Mouse (Mus musculus) limb, embryonic 15.5 days (tissue): ENCODE data around the gene Apol7e. TPM values are rescaled to one million over a fixed set of nuclear protein-coding genes. Genes with fewer than 3 reads are reported as not detected.

Source experiments
- ATAC-seq: fragments of 200-750 bp; cut with Nextera tagmentation; 2 replicates; pipeline ENCODE4 v1.8.0; 2017; ENCODE audit warnings: low read depth, moderate TSS enrichment; ENCODE audit not compliant: insufficient number of reproducible peaks, low FRiP score, low TSS enrichment
- H3K27ac ChIP-seq: fragments of 300-500 bp; sonication (generic); 2 replicates; pipeline ENCODE4 v1.5.1; 2015; ENCODE audit warnings: moderate library complexity, mild to moderate bottlenecking, inconsistent platforms
- H3K27me3 ChIP-seq: fragments of 300-500 bp; sonication (generic); 2 replicates; pipeline ENCODE4 v1.6.1; 2015; ENCODE audit warnings: inconsistent platforms
- H3K36me3 ChIP-seq: fragments of 300-500 bp; sonication (generic); 2 replicates; pipeline ENCODE4 v1.6.1; 2015; ENCODE audit warnings: inconsistent platforms
- H3K4me1 ChIP-seq: fragments of 300-500 bp; sonication (generic); 2 replicates; pipeline ENCODE4 v1.6.1; 2015; ENCODE audit warnings: inconsistent platforms
- H3K4me2 ChIP-seq: fragments of 300-500 bp; sonication (generic); 2 replicates; pipeline ENCODE4 v1.6.1; 2015; ENCODE audit warnings: mild to moderate bottlenecking, inconsistent platforms
- H3K4me3 ChIP-seq: fragments of 300-500 bp; sonication (generic); 2 replicates; pipeline ENCODE4 v1.5.1; 2015; ENCODE audit warnings: mild to moderate bottlenecking, inconsistent platforms
- H3K9ac ChIP-seq: fragments of 300-500 bp; sonication (generic); 2 replicates; pipeline ENCODE4 v1.6.1; 2015; ENCODE audit warnings: inconsistent platforms
- H3K9me3 ChIP-seq: fragments of 300-500 bp; sonication (generic); 2 replicates; pipeline ENCODE4 v1.6.1; 2016; ENCODE audit warnings: inconsistent platforms
- WGBS: fragments of 180-500 bp; shearing (Covaris S2); methylation state at CpG from one replicate; pipeline ENCODE4 v1.1.7; 2015; 5-methylcytosine and 5-hydroxymethylcytosine counted together
- polyA plus RNA-seq: library from polyadenylated mRNA; unstranded; fragments of >200 nt; fragmentation: Nextera tagmentation; extraction: Ambion mirVana; gene quantifications from 2 replicates; pipeline ENCODE4 v1.2.1, GENCODE M21; 2015

Apol7e gene
- polyA plus RNA-seq, 1 experiment from 2014 or later, result 0.13 TPM

DNA sequence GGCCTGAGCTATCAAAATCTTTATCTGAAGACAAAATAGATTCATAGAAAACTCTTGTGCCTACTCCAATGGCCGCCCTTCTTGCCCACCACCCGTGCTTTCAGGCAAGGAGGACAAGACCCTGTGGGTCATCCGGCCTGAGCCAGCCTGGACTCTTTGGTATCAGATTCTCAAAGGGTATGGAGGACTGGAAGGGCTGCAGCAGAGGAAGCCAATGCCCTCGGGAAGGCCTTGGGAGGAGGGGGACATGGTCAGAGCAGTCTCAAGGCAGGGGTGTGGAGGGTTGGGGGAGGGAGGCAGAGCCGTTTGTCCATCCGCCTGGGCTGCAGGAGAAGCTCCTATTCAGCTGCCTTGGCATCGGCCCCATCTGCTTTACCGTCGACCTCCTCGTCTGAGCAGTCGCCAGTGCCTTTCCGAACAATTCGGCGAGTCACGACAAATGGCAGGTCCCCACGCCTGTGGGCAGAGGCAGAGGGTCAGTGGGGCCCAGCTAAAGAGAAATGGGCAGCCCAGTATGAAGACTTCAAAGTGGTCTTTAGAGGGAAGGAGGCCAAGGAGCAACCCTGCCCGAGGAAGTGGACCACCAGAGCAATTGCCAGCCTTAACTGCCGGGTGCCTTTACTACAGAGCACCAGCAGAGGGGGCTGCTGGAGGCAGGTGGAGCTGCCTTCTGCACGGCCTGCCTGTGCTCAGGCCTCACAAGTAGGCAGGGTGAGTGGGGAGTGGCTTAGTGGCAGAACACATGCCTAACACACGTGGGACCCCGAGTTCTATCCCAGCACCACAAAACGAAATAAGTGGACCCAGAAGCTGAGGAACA is 63.1 kb downstream of the Apol7e start:
- WGBS, result 76% methylated on average over 22 of the region's 22 CpGs

DNA sequence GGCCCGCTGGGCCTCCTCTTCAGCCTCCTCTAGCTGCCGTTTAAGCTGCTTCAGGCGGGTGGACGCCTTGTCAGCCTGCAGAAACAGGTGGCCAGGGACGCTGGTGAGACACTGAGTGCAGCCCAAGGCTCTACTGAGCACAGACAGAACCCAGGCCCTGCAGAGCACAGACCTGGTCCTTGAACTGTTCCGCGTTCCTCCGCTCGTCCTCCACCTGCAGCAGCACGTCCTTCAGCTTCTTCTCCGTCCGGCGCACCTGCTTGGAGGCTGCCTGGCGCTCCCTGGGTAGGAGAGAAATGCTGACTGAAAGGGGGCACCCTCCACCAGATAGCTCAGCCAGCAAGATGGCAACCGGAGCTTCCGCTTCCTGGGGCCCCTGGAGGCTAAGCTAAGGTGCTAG is 64.4 kb downstream of the Apol7e start:
- Histone ChIP-seq H3K36me3 (peaks cover 89% of the 10 kb centered on the region), H3K4me3 (no peak overlapping the region), H3K4me2 (no peak overlapping the region), H3K27me3 (no peaks in the 10 kb centered on the region), H3K4me1 (peaks cover 26% of the 10 kb centered on the region), H3K9me3 (no peaks in the 10 kb centered on the region), H3K9ac (no peak overlapping the region), H3K27ac (no peak overlapping the region)
- 92% methylated on average over 16 of the region's 16 CpGs for WGBS
- no peak for ATAC-seq

More for the DNA sequence above, 63.1 kb downstream of the Apol7e start:
- Histone ChIP-seq H3K4me2 (no peak overlapping the region), H3K4me3 (no peak overlapping the region), H3K9ac (no peak overlapping the region), H3K27ac (no peak overlapping the region), H3K36me3 (peaks cover 76% of the 10 kb centered on the region), H3K27me3 (no peaks in the 10 kb centered on the region), H3K9me3 (no peaks in the 10 kb centered on the region), H3K4me1 (peaks cover 26% of the 10 kb centered on the region)
- no peak; the same call in 1 of the 2 replicates for ATAC-seq

DNA sequence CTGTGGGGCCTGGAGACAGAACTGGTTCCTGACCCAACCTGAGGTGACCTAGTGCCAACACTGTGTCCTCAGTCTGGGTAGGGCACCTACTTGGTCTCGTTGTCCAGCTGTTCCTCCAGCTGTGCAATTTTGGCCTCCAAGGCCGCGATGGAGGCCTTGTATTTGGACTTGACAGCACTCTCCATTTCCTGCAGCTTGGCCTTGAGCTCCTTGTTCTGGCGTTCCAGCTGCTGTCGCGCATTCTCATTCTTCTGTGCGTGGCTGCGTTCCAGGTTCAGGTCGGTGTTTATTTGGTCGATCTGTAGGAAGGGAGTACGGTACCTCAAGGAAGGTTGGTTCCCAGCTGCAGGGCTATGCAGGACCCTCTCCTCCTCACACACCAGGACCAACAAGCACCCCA is 65.0 kb downstream of the Apol7e start:
- H3K36me3 ChIP-seq, result peaks cover 95% of the 10 kb centered on the region
- H3K4me2 ChIP-seq, result no peak overlapping the region
- H3K27me3 ChIP-seq, result no peaks in the 10 kb centered on the region
- H3K9me3 ChIP-seq, result no peaks in the 10 kb centered on the region
- WGBS, result 75% methylated on average over 11 of the region's 11 CpGs
- H3K27ac ChIP-seq, result peak overlapping the region; percentile 68; the same call in 1 of the 2 replicates
- no peak overlapping the region for H3K9ac ChIP-seq
- no peak overlapping the region for H3K4me3 ChIP-seq
- no peak for ATAC-seq
- peaks cover 26% of the 10 kb centered on the region for H3K4me1 ChIP-seq

DNA sequence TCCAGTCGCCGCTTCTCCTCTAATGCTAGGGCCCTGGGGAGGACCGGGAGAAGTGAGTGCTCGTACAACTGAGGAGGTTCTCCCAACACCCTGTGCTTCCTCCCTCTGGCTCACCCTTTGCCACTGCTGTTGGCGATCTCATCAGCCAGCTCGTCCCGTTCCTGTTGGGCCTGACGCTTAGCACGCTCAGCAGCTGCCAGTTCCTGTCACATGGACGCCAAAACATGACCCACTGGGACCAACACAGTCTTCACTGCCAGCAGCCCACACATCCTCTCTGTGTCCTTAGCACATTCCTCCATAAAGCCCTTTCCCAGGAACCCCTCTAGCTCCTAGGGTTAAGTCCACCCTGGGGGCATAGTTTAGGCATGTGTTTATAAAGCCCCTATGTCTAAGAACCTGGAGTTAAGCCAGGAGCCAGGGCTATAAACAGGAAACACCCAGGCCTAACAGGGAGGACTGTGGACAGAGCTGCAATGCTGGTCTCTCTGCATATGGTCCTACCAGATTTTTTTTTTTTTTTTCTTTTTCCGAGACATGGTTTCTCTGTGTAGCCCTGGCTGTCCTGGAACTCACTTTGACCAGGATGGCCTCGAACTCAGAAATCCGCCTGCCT is 65.8 kb downstream of the Apol7e start:
- Histone ChIP-seq H3K36me3 (peaks cover 100% of the 10 kb centered on the region), H3K9ac (no peak overlapping the region), H3K27ac (peak overlapping the region; percentile 68), H3K4me3 (no peak overlapping the region), H3K4me2 (no peak overlapping the region), H3K27me3 (no peaks in the 10 kb centered on the region), H3K4me1 (peaks cover 26% of the 10 kb centered on the region), H3K9me3 (no peaks in the 10 kb centered on the region)
- peak; percentile 74 for ATAC-seq
- WGBS, result 47% methylated on average over 13 of the region's 13 CpGs

DNA sequence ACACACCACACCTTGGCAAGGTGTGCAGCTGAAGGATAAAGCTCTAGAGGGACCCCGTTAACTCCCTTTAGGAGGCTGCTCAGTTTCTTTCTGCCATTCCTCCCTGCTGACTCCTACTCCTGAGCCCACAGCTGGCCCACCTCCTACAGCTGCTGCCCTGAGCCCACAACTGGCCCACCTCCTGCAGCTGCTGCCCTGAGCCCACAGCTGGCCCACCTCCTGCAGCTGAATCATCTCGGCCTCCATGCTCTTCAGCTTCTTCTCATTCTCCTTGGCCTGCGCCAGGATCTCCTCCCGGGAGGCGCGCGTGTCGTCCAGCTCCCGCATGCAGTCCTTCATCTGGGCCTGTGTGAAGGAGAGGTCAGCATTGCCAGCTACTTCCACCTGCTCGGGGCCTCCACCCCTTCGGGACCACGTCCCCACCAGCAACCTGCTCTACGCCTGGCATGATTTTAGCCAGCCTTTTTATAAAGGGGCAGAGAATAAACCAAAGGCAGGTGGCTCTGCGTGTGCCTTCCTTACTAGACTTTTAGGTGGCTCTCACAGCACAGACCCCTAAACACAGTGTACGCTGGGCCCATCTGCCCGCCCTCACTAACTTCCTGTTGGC is 66.9 kb downstream of the Apol7e start:
- Histone ChIP-seq H3K9me3 (no peaks in the 10 kb centered on the region), H3K36me3 (peaks cover 100% of the 10 kb centered on the region), H3K4me2 (no peak overlapping the region), H3K27ac (peak overlapping the region; percentile 11; the same call in 1 of the 2 replicates), H3K4me1 (peaks cover 26% of the 10 kb centered on the region), H3K4me3 (no peak overlapping the region), H3K27me3 (no peaks in the 10 kb centered on the region), H3K9ac (no peak overlapping the region)
- no peak for ATAC-seq
- 88% methylated on average over 16 of the region's 16 CpGs for WGBS

DNA sequence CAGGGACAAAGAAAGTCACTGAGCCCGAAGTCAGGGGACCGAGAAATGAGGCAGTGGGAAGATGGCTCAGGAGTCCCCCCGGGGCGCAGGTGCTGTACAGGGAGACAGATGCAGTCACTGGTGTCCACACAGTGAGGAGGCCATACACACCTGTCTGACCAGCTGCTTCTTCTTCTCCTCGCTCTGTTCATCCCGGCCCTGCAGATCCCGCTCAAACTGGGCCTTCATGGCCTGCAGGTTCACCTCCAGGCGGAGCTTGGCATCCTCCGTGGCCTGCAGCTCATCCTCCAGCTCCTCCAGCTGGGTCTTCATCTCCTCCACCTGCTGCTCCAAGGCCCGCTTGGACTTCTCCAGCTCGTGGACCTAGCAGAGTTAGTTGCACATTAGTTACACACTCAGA is 68.3 kb downstream of the Apol7e start:
- ATAC-seq, result no peak
- WGBS, result 85% methylated on average over 11 of the region's 11 CpGs

More for the DNA sequence above, 68.3 kb downstream of the Apol7e start:
- no peaks in the 10 kb centered on the region for H3K27me3 ChIP-seq
- no peak overlapping the region for H3K4me2 ChIP-seq
- H3K36me3 ChIP-seq, result peaks cover 100% of the 10 kb centered on the region
- H3K9ac ChIP-seq, result no peak overlapping the region
- H3K9me3 ChIP-seq, result no peaks in the 10 kb centered on the region
- no peak overlapping the region for H3K27ac ChIP-seq
- peaks cover 26% of the 10 kb centered on the region for H3K4me1 ChIP-seq
- H3K4me3 ChIP-seq, result no peak overlapping the region

Other genes starting within 250 kb of the Apol7e start
- gene Apol10a, start 221.8 kb upstream of the Apol7e start, polyA plus RNA-seq, result not detected in 2 replicates
- not detected in 2 replicates for gene Apol11a, start 190.6 kb upstream of the Apol7e start, polyA plus RNA-seq
- not detected in 2 replicates for gene Apol7c, start 165.5 kb upstream of the Apol7e start, polyA plus RNA-seq
- gene 1700025B11Rik, start 137.0 kb upstream of the Apol7e start, polyA plus RNA-seq, result not detected in 2 replicates
- gene Apol10b, start 102.7 kb upstream of the Apol7e start, polyA plus RNA-seq, result 0.12 TPM in 2 replicates
- not detected in 2 replicates for gene Gm36245, start 99.6 kb upstream of the Apol7e start, polyA plus RNA-seq
- gene Apol11b, start 55.6 kb upstream of the Apol7e start, polyA plus RNA-seq, result 0.19 TPM in 1 of 2 replicates, not detected in the other
- gene Apol9b, start 30.2 kb downstream of the Apol7e start, polyA plus RNA-seq, result 0.12 and 0.22 TPM in 2 replicates
- gene Apol8, start 58.1 kb downstream of the Apol7e start, polyA plus RNA-seq, result 0.14 and 0.15 TPM in 2 replicates
- gene Myh9, start 143.3 kb downstream of the Apol7e start, polyA plus RNA-seq, result 39.9 and 44.1 TPM in 2 replicates
- 231 and 263 TPM in 2 replicates for gene Txn2, start 230.1 kb downstream of the Apol7e start, polyA plus RNA-seq